Mouse (Mus musculus): ENCODE data around the gene Gzmk.

The Gzmk gene

DNA sequence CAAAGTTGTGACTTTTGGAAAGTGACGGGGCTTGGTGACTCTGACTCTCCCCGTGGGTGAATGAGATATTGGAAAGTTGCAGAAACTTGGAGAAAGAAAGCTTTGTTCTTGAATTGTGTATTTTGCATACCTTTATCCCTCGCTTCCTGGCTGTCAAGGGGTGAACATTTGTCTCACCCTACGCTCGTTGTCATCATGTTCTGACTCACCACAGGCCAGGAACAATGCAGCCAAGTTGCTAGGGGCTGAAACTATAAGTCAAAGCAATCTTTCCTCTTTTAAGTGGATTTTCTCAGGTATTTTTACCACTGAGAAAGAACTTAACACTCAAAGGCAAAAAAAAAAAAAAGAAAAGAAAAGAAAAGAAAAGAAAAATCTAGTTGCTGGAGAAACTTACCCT lies 22.6 kb downstream of the Gzmk start:
- DNase-seq (ENCODE audit: low spot score in 2 of 2), result no peak

DNA sequence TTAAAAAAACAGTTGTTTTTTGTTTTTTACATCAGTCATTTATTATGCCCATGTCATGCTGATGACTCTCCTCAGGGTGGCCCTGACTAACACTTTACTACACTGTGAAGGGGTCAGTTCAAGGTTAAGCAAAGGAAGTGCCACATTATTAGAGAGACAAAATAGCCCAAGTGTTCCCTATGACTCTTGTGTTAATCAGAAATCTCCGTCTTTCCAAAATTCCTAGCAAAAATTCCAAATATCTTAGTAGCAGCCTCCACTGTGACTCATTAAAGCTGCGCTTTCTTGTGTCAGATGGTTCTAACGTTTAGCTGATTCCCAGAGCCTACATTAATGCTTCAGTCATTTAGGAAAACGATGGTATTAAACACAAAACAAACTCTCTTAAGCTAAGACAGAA lies 23.5 kb downstream of the Gzmk start:
- no peak for DNase-seq (ENCODE audit: low spot score in 2 of 2)

DNA sequence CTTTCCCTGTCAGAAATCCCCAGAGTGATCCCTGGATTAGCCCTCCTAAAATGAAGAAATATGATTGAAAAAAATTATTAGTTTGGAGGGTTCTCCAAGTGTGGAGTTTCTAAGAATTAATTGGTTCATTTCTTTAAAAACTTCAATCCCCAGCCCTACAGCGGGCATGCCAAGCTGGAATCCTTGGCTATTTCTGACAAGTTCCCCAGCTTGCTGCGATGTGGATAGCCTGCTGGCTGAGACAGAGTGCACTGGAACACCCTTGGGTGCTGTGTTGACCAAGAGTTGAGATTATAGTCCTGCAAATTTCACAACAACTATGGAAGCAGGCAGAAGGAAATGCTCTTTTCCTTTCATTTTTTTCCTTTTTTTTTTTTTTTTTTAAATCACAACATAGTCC lies 24.1 kb downstream of the Gzmk start:
- no peak for DNase-seq (ENCODE audit: low spot score in 2 of 2)

DNA sequence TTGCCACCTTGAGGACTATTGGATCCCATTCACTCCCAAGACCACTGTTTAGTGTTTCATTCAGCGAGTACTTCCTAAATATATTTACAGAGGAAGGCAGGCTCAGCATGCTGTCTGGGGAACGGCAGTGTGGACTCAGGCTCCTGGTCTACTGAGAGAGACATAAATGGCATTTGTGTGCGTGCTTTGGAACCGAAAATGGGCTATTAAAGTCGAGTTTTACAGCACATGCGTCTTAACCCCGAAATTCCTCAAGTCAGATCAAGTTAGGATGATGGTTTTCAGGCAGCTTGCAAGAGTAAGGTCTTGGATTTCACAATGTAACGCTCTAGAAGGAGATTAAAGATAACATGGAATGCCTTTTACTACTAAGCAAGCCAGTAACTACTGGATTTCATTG lies 25.0 kb downstream of the Gzmk start:
- no peak for DNase-seq (ENCODE audit: low spot score in 2 of 2)

DNA sequence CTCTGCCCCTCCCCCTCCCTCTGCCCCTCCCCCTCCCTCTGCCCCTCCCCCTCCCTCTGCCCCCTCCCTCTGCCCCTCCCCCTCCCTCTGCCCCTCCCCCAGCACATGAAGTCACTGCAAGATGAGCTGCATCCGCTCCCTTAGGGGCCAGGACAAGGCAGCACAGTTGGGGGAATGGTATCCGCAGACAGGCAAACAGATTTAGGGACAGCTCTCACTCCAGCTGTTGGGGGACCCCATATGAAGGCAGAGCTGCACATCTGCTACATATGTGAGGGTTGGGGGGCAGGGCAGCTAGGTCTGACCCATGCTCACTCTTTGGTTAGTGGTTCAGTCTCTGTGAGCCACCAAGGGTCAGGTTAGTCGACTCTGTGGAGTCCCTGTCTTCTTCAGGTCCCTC lies 26.4 kb downstream of the Gzmk start:
- no peak for DNase-seq (ENCODE audit: low spot score in 2 of 2)

DNA sequence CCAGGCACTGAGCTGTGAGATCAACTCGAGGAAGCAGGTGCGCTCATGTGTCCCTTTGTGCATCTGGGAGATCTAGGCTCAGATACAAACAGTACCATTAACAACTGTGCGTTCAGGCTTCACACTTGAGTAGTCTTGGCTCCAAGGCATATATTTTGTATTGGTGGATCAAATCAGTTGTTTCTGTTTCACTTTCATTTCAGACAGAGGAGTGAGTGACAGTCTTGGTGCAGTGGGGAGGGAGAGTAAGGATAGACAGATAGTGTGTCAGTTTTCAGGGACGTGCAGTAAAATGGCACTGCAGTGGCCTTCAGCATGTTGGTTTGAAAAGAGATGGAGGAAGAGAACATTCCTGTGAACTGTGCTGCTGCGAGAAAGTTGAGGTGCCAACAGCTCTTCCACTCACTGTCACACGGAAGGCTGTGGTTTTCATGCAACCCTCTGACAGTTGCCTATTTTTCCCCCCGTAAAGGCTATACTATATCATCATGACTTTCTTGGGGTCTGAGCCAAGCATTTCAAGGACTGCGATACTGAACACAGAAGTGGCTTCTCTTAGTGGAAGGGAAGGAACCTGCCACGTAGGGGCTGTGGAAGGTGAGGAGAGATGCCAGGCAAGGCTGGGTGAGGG lies 27.7 kb downstream of the Gzmk start:
- no peak for DNase-seq (ENCODE audit: low spot score in 2 of 2)

DNA sequence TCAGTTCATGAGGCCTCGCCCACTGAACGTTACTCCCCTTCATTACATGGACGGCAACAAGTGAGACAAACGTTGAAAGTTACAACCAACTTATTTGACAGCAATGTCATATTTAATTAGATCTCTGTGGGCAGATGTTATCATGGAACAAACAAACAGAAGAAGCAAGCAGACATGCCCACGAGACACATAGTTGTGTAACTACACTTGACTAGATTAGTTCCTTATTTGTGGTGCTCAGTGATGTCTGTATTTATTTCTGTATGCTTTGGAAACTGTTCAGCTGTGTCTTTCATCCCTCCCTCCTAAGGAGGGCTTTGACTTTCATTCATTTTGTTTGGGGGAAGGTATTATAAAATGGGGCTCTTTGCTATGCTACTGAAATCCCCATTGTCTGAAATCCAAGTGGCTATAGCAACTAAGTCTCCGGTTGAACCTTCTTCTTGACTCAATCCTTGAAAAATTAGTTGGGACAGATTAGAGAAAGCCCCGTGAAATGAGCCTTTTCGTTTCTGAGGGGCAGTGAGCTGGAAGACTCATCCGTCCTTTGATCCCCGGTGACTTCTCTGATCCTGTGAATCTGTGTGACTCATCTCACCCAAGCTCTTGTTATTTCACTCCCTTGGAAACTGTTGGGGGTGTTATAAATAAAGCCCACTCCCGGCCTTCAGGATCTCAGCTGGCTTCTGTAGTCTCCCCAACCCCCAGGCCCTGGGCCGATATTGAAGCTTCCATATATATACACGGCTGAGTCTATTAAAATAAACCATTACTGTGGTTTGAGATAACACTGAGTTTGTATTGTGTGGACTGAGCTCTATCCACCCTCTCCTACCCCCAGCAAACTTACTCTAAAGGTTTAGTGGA lies 28.7 kb downstream of the Gzmk start:
- no peak for DNase-seq (ENCODE audit: low spot score in 2 of 2)

DNA sequence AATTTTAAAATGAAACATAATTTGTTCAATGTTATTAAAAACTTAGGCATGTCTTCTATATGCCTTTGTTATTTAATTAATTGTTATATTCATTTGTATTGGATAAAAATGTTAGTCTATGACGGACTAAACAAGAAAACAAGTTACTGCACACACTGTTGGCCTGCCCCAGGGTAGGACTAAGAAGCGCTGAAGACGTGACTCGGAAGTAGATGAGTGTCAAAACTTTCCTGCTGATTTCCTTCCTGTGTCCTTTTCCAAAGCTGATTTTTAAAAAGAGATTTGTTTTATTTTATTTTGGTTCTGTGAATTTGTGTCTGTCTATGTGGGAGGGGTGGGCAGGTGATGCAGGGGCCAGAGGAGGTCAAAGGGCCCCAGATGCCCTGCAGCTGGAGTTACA lies 42.0 kb downstream of the Gzmk start:
- DNase-seq (ENCODE audit: low spot score in 2 of 2), result no peak

DNA sequence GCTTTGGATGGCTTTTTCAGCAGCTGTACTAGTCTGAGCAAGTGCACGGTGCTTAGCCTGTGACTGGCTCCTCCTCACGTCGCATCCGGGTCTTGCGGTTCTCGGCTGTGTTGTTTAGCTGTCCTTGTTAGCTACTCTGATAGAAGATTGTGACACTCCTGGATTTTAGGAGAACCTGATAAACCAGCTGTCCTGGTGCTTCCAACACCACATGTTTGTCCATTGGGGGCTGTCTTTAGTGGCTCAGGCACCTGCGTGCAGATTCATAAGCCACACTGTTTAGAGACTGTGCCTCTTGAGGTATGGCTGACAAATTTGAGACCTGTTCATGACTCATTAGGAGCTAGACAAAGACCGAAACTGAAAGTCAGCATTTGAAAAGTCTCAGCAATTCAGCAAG lies 42.4 kb downstream of the Gzmk start:
- no peak for DNase-seq (ENCODE audit: low spot score in 2 of 2)

DNA sequence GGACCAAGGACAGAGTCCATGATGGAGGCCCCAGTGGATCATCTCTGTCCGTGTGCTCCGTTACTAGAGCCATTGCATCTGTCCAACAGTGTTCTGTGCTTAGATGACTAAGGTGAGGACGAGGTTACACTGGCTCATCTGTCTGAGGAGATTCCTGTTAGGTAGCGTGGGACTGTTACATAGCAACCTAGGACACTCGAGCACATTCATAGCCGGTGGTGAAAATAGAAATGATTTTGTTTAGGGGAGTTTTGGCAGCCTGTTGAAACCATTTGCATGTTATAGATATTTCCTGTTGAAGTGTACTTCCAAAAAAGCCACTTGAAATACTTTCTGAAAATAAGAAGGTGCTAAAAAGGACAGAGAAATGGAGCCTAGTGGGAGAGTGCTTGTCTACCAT lies 51.5 kb downstream of the Gzmk start:
- no peak for DNase-seq (ENCODE audit: low spot score in 2 of 2)

DNA sequence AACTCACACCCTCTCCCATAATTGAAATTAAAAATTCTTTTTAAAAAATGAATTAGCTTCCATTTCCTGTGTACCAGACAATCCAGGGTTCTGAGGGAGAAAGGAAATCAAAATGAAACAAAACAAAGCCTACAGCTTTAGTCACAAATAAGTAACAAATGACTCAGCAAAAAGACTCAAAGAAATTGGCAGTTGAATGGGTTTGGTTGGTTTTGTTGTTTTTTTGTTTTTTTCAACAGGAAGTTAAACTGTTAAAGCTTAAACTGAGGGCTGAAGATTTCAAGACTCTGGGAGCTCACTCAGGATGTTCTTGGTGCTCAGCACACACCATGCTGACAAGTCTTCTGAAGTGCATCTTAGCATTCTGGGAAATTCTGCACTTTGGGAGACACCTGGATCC lies 55.5 kb downstream of the Gzmk start:
- no peak for DNase-seq (ENCODE audit: low spot score in 2 of 2)

DNA sequence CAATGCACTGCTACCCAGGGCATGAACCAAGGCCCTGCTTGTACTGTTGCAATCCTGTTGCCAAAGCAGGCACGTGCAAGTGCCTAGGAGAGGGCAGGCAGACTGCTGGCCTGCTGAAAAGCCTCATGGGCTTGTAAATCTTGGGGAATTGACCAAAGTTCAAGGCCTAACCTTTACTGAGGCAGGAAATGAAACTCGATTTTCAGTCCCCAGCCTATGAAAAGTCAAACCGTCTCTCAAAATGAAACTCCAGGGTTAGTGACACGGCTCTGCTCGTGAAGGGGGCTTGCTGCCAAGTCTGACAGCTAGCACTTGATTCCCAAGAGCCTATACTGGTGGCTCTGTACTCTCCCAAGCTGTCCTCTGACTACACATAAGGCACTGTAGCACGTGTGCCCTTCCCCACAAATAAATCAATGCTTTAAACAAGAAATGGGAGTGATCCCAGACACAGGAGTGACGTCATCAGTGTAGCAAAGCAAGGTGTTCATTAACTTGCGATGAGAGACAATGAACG lies 57.6 kb downstream of the Gzmk start:
- DNase-seq (ENCODE audit: low spot score in 2 of 2), result no peak

DNA sequence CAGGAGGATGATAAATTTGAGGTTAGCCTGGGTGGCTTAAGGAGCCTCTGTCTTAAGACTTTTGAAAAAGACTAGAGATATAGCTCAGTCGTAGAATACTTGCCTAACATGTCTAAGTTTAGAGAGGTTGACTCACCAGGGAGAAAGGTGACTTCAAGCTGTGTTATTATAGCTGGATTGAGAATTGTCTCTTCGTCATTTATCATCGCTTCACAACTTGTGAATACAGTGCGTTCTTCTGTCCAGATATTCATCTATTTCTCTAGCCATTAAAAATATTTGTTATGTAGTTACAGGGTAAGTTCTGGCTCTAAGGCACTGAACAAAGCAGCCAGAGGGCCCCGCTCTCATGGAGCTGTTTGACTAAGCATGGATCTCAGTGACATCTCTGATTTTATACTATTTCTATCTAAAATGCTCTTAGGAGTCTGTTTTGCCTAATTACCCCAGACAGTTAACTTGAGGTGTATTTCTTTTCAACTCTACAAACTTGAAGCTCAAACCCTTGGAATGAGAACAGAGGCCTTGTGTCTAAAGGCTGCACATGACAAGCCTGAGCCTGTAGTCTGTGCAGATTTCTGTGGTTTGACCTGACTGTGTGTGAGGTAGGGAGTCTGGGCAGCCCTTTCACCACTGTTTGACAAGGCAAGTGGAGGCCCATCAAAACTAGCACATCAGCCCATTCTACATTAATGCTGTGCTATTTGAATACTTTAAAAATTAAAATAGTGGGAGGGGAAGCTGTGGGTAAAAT lies 61.3 kb downstream of the Gzmk start:
- DNase-seq (ENCODE audit: low spot score in 2 of 2), result no peak

DNA sequence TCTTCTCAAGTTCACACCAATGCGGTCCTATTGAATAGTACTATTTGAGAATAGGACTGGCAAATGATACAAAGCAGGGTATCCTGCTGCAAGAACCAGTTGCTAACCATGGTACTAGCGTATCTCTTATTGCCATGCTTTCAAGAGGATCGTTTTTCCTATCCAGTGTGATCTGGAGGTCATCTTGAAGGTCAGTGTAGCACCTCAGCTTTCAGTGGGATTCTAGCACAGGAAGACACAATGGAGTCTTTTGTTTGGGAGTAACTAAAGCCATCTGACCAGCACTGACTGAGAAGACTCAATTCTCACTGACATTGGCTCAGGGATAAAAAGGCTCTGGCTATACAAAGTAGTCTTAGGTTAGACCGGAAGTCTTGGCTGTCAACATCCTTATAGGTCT lies 74.2 kb downstream of the Gzmk start:
- no peak for DNase-seq (ENCODE audit: low spot score in 2 of 2)

DNA sequence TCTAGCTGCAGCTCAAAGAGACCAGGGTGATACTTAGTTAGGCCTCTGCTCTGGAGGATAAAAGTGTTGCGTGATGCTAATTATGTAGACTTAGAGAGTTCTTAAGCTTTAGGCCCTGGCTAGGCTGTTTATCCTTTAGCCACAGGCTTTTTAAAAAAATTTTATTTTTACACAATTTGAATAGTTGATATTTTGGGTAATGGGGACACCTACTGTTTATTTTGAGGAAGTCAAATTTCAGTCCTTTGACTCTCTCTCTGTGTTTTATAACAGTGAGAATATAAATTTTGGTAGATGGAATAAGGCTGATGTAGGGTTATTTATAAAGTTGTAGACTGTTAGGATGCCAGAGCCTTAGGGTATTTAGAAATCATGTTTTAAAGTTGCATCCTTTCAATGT lies 86.1 kb downstream of the Gzmk start:
- DNase-seq (ENCODE audit: low spot score in 2 of 2), result no peak

DNA sequence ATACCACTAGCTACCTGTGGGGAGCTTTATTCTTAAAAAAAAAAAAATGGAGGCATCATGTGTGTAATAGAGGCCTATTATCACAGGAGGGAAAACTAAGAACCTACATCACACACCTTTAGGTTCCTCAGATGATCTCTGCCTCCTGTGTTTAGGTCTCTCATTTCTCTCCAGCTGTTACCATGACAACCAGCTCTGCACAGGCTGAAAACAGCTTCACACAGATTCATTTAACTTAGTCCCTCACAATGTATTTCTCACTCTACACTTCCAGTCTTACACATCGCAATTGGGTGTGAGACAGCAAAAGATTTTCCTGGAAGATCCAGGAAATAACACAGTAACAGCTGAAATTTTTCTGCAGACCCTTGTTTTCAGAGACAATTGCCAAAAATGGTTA lies 95.7 kb downstream of the Gzmk start:
- DNase-seq (ENCODE audit: low spot score in 2 of 2), result peak in 1 of 2 experiments; percentile 2
